Mouse (Mus musculus) intestine, embryonic 15.5 days (tissue): ENCODE results near the gene Txndc11. TPM values are rescaled to one million over a fixed set of nuclear protein-coding genes. Genes with fewer than 3 reads are reported as not detected.

ENCODE experiments used
- ATAC-seq: fragments of 200-750 bp; cut with Nextera tagmentation; 2 replicates; pipeline ENCODE4 v1.8.0; 2017; ENCODE audit warnings: moderate TSS enrichment, moderate library complexity
- H3K27ac ChIP-seq: fragments of 300-500 bp; sonication (generic); 2 replicates; pipeline ENCODE4 v1.5.1; 2015; ENCODE audit warnings: mild to moderate bottlenecking, inconsistent platforms
- H3K27me3 ChIP-seq: fragments of 300-500 bp; sonication (generic); replicated peaks from 2 replicates; pipeline ENCODE4 v1.6.1; 2015; ENCODE audit warnings: inconsistent platforms
- H3K36me3 ChIP-seq: fragments of 300-500 bp; sonication (generic); 2 replicates; pipeline ENCODE4 v1.6.1; 2015; ENCODE audit warnings: inconsistent platforms
- H3K4me1 ChIP-seq: fragments of 300-500 bp; sonication (generic); replicated peaks from 2 replicates; pipeline ENCODE4 v1.6.1; 2015; ENCODE audit warnings: inconsistent platforms
- H3K4me2 ChIP-seq: fragments of 300-500 bp; sonication (generic); replicated peaks from 2 replicates; pipeline ENCODE4 v1.6.1; 2015; ENCODE audit warnings: mild to moderate bottlenecking, inconsistent platforms
- H3K4me3 ChIP-seq: fragments of 300-500 bp; sonication (generic); replicated peaks from 2 replicates; pipeline ENCODE4 v1.5.1; 2015; ENCODE audit warnings: inconsistent platforms
- H3K9ac ChIP-seq: fragments of 300-500 bp; sonication (generic); 2 replicates; pipeline ENCODE4 v1.6.1; 2015; ENCODE audit warnings: inconsistent platforms
- H3K9me3 ChIP-seq: fragments of 300-500 bp; sonication (generic); 2 replicates; pipeline ENCODE4 v1.6.1; 2016; ENCODE audit warnings: inconsistent platforms
- whole genome bisulfite sequencing: fragments of 180-500 bp; shearing (Covaris S2); methylation state at CpG from one replicate; pipeline ENCODE4 v1.1.7; 2015; 5-methylcytosine and 5-hydroxymethylcytosine counted together
- polyA plus RNA-seq: library from polyadenylated mRNA; unstranded; fragments of >200 nt; fragmentation: Nextera tagmentation; extraction: Ambion mirVana; gene quantifications from 2 replicates; pipeline ENCODE4 v1.2.1, GENCODE M21; 2015

Gene Txndc11
- polyA plus RNA-seq, 1 experiment from 2014 or later: 37.8 TPM

DNA sequence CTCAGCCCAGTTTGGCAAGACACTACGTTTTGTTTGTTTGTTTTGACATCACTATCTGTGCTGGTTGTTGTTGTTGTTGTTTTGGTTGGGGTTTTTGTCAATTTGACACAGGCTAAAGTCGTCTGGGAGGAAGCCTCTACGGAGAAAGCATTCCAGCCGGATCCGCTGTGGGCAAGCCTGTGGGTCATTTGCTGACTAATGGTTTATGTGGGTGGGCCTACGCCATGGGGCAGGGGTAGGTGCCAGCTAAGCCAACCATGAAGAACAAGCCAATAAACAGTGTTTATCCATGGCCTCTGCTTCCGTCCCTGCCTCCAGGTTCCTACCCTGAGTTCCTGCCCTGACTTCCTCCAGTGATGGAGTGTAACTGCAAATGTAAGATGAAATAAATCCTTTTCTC lies 106.2 kb downstream of the Txndc11 start:
- Histone ChIP-seq H3K27ac (no peak overlapping the region), H3K27me3 (no peaks in the 10 kb centered on the region), H3K36me3 (no peaks in the 10 kb centered on the region), H3K4me1 (no peaks in the 10 kb centered on the region), H3K9me3 (no peaks in the 10 kb centered on the region), H3K9ac (no peak overlapping the region), H3K4me2 (no peak overlapping the region), H3K4me3 (no peak overlapping the region)
- WGBS: 84% methylated on average over 7 of the region's 7 CpGs
- no peak for ATAC-seq

Other genes with a start within 250 kb of the Txndc11 start
- gene Snn, start 73.7 kb downstream of the Txndc11 start, polyA plus RNA-seq: 22.6 and 23.2 TPM in 2 replicates
- gene Litaf, start 68.5 kb downstream of the Txndc11 start, polyA plus RNA-seq: 99.1 and 103 TPM in 2 replicates
- 78.5 and 79.8 TPM in 2 replicates for gene Zc3h7a, start 41.7 kb upstream of the Txndc11 start, polyA plus RNA-seq
- gene Rsl1d1, start 68.7 kb upstream of the Txndc11 start, polyA plus RNA-seq: 183 and 209 TPM in 2 replicates
- gene Gspt1, start 119.7 kb upstream of the Txndc11 start, polyA plus RNA-seq: 69.4 and 78.8 TPM in 2 replicates
- not detected in 2 replicates for gene Tnfrsf17, start 179.2 kb upstream of the Txndc11 start, polyA plus RNA-seq
- 5.7 and 7.8 TPM in 2 replicates for gene Snx29, start 188.3 kb upstream of the Txndc11 start, polyA plus RNA-seq